Mouse (Mus musculus) left cerebral cortex, postnatal 25 days (tissue): Measurements from ENCODE around the gene Tspan2. TPM values are rescaled to one million over a fixed set of nuclear protein-coding genes. Genes with fewer than 3 reads are reported as not detected.

ENCODE experiments used
- DNase-seq, 2 experiments: peaks; one replicate each; pipeline ENCODE4 v3.0.0; 2022; ENCODE audit warnings: low spot score in 2 of 2, mixed read lengths in 1 of 2
- intact Hi-C: fragments of 180-260 bp; cut with DNase I; formaldehyde crosslinking; loops from one replicate; pipeline ENCODE4 v1.15.1; 2025
- total RNA-seq, 2 experiments: library from RNA; stranded (reverse); gene quantifications; 2 replicates each; pipeline ENCODE4 v1.2.3; 2021

The Tspan2 gene
- total RNA-seq, 2 experiments from 2014 or later = 89.2 to 105 TPM

DNA sequence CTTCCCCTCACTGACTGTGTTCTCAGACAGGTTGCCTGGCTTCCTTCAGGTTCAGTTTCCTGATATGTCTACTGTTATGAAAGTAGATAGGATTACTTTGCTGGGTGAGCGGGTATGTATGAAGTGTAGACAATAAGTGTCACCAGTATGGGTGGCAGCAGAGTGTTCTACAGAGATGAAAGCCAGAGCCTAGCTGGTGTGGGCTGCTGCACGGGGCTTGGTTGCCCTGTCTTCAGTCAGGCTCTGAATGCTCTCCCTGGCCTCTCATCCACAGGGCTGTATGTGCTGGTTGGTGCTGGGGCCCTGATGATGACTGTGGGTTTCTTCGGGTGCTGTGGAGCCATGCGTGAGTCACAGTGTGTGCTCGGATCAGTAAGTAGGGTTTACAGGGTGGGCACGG, 22.7 kb downstream of the Tspan2 start:
- no peak for DNase-seq
- intact Hi-C loops = no loop called here

DNA sequence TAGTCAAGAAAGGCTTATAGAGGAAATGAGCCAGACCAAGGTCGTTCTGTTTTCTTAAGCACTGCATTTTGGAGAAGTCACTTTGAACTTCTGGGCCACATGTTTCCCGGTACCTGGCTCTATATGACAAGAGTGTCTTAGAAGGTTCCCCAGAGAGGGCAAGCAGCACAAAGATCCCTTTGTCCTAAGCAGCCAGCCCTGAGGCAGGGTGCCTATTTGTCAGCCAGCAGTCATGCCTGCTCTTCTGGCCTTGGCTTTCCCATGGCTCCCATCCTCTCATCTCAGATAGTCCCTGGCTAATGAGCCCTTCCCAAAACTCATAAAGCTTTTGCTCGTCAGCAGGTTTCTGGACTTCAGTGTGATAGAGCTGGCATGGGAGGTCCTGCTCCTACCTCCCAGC, 25.9 kb downstream of the Tspan2 start:
- intact Hi-C loops = no loop called here
- DNase-seq = no peak

DNA sequence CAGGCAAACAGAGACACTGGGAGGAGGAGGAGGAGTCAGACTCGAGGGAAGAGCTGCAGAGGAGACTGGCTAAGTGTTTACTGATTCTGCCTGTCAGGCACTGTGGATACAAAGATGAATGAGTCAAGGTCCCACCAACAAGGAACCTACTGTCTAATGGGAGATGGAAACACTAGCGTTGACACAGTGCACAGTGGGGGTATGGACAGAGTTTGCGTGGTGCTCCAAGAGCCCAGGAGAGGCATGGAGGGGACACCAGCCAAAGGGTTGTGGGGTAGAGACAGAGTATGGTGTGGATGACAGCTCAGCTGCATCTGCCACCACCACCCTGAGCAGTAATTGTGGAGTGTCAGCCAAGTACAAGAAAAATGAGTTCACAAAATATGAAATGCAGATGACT, 28.1 kb downstream of the Tspan2 start:
- intact Hi-C loops = no loop called here

DNA sequence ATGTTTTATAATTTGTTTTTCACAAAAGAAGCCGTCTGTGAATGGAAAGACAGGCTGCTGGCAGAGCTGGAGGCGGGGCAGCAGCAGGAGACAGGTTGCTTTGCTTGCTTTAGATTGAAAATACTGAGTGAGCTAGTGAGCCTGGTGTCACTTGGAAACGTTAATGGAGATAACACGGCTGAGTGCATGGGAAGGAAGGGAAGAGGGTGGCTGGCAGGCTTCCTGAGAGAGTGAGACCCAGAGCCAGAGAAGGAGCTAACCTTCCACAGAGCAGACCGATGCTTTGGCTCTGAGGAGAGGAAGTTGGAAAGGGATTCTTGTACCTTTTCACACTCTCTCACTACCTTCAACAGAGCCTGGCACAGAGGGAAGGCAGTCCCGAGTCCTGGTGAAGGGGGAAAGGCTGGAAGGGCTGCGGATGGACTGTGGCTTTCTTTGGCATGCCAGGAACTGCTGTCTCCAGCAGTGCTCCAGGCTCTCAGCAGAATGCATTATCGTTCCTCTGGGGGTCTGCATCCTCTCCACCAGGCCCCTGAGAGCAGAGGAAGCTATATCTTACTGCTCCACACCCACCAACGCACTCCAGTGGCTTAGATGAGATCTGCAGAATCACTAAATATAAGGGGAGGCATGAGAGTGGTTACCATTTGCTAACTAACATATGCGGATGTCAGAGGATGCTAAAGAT, 29.5 kb downstream of the Tspan2 start:
- peak; percentile 24 to 28 for DNase-seq
- intact Hi-C loops = no loop called here

More for the DNA sequence above, 28.1 kb downstream of the Tspan2 start:
- peak in 1 of 2 experiments; percentile 19 for DNase-seq

DNA sequence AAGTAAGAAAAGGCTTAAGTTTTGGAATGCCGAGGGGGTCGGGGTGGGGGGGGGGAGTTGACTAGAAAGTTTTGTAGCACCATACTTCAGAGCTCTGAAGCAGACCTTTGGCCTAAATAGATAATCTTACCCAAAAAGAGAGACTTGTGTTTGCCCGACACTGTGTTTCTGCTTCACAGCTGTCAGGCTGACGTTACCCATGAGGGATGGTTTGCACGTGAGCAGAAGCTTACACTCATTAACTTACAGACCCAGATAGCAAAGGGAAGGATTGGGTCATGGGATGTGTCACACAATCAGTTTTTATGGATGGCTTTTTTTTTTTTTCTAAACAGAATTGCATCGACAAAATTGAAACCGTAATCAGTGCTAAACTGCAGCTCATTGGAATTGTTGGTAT, 30.5 kb downstream of the Tspan2 start:
- intact Hi-C loops = no loop called here

DNA sequence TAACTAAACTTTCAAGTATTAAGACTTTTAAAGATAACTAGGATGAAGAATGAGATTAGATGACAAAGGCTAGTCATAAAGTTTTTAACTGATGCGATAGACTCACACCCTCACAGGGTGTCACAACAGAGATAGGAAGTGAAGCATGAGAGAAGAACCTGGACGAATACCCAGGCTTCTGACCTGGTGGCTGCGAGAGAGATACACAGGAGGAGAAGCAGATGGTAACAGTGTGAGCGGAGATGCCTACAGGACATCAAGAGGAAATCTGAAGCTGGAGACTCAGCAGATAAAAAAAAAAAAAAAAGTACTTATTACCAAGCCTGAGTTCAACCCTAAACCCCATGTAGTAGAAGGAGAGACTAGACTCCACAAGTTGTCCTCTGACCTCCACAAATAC, 38.7 kb downstream of the Tspan2 start:
- intact Hi-C loops = no loop called here
- no peak for DNase-seq

More for the DNA sequence above, 30.5 kb downstream of the Tspan2 start:
- no peak for DNase-seq

DNA sequence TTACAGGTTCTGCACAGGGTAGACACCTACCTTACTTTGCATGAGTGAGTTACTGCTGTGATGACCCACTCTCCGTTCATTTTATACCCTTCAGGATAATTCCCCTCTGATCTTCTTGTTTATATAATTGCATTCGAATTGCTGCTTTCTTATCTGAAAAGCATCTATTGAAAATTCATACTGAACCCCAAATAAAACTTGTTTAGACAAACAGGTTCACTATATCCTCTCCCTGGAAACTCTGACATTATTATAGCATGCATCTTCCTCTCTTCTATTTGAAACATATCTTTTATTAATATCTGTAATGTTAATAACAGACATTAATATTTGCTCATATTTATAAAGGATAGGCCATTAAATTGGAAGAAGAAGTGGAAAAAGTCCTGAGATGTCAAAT, 48.3 kb downstream of the Tspan2 start, which contains the start of gene Tshb:
Gene Tshb, minus strand, starts transcription at position 101 of the 400 bp plus-strand sequence.
- no peak for DNase-seq
- intact Hi-C loops = no loop called here

DNA sequence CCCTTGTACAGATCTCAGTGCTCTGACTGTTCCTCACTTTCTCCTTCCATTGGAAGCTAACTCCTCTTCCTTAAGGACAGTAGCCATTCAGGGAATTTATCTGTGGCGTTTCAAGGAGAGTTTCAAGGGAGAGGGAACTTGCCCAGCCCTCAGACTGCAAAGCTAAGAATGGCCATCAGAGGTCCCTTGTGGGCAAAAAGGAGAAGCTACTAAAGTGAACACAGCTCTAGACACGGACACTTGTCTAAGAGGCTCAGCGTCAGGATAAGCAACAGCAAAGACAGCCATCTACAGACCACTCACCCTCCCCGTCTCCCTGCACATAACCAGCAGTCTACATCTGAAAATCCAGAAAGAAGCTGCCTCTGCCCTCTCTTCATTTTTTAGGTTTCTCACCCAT, 53.0 kb downstream of the Tspan2 start:
- no peak for DNase-seq
- intact Hi-C loops = no loop called here

DNA sequence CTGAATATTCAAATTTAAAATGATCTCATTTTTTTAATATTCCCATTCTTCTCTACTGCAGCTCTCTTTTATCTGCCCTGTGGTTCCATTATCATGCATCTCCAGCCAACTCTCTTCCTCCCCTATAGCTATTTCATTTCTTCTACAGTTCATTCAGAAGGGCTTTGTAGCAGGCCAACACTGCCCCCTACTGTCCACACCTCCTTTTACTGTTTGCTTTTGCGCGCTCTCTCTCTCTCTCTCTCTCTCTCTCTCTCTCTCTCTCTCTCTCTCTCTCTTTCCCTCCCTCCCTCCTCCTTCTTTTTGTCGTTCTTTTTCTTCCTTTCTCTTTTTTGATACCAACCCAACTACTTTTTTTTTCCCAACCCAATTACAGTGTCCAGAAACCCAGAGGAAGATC, 69.6 kb downstream of the Tspan2 start:
- DNase-seq = peak; percentile 74 to 79
- intact Hi-C loops = loop anchor here (1.0 to 10.0 kb wide), 4 partner anchors 89 to 719 kb away; partner anchors contain the start of gene Casq2

DNA sequence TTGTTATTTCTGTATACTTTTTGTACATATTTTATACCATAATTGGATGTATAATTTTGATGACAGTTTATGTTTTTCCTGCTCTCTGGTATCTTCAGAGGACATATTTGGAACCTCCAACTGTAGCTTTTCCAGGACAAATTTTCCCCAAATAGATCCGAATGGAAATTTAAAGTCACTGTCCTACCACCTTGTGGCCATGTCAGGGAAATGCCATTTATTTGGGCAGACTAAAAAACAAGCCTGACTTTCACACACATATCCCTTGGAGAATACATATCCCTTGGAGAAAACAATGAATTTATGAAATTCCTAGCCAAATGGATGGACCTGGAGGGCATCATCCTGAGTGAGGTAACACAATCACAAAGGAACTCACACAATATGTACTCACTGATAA, 108.1 kb downstream of the Tspan2 start:
- no peak for DNase-seq
- intact Hi-C loops = no loop called here

DNA sequence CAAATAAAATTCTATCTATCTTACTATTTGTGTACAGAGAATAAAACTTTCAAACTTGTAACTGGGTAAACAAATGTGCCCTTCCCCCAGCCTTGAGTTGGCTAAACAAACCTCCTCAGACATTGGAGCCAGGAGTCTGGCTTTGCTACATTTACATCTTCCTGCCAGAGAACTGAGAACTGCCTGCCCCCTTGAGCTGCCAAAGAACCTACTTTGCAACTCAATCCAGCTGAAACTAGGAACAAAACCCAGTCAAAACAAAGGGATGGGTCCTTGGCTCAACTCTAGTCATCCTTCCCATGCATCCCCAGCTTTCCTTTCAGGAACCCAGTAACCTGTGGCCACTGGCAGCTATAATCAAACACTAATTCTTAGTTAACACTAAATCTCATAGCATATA, 114.3 kb downstream of the Tspan2 start:
- peak in 1 of 2 experiments; percentile 1 for DNase-seq

More for the DNA sequence above, 114.3 kb downstream of the Tspan2 start:
- intact Hi-C loops = no loop called here

Other genes with a start within 250 kb of the Tspan2 start
- not detected for gene Tshb, start 48.2 kb downstream of the Tspan2 start, total RNA-seq
- not detected for gene Sycp1, start 201.6 kb downstream of the Tspan2 start, total RNA-seq
- not detected for gene Nr1h5, start 229.6 kb downstream of the Tspan2 start, total RNA-seq